Mouse (Mus musculus) B cell, adult 67 days (primary cell): ENCODE results near the gene Gpt2. TPM values are rescaled to one million over a fixed set of nuclear protein-coding genes. Genes with fewer than 3 reads are reported as not detected.

Experiments used
- total RNA-seq, 2 experiments: library from RNA; stranded (reverse); gene quantifications; 4 replicates each; pipeline ENCODE4 v1.2.4; 2023

The Gpt2 gene
- total RNA-seq = 1 to 10 TPM; 1.9 to 2.6 TPM

DNA sequence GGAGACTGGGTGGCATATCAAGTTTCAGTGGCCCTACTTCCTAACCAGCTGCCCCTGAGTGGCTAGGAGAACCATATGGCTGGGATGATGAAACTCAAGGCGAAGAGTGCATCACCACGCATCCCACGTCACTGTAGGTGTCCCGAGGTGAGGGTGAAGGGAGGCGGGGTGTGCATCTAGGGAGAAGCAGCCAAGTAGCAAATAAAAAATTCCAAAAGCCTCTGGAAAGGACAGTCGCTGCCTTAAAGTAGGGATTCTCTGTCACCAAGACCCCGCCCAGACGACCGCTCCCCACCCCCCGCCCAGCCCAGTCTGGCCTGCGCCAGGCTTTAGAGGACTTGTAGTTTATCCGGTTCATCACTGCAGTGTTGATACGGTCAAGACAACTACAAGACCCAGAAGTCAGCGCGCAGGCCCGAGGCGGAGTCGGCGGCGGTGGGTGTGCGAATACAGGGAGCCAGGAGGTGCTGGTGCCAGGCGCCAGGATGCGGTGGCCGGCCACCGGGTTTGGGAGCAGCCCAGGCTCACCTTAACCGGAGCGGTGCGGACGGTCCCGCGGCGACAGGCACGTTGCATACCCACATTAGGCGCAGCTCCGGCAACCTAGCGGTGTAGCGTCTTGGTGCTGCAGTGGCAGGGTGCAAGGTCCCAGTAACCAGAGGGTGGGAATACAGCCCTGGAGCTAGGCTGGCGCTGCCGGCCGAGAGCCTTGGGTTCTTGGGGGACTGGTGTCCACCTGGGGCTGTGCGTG, at the start of gene Gpt2:
TSS of gene Gpt2 (plus strand) at position 452 of the 751 bp plus-strand sequence.

DNA sequence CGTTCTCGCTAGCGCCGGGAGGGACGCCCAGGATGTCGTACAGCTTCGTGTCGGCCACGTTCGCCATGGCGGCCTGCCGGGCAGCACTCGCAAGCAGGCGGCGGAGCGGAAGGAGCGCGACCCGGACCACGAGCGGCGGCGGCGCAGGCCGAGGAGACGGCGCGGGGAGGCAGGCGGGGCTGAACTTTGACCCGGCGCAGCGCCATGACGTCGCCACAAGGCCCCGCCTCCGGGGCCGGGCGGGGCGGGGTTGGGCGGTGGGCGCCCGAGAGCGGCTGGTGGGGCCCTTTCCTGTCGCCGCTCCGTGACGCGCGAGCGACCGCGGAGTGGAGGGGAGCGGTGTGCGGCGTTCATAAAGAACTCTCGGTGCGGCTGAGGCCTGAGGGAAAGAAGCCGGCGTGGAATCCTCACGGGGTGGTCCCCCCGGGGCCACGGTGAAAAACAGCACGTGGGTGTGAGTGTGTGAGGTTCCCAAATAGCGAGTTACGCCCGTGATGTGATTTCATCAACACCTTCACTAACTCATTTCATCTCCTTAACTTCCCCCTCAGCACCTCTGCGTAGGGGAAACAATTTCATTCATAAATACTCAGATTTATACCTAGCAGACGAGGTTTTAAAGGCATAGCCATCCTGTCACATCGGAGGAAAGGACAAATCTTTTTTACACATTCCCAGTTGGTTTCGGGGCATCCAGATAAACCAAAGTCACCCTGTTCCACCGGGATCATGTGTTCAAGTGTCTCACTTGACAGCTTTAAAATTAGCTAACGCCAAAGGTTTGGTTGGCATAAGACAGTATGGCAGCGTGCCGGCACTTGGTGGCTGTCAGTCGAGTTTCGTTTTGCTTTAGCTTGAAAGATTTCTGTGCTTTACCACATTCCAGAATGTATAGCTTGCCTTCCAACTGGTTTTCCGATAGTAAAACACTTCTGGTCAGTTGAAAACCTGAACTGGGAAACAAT, 63.1 kb downstream of the Gpt2 start, which contains the start of gene Dnaja2:
TSS of gene Dnaja2 (minus strand) at position 164 of the 965 bp plus-strand sequence.

Other genes with a start within 250 kb of the Gpt2 start
- 10 to 100 TPM; 33.5 to 34.6 TPM for gene Orc6, start 192.9 kb upstream of the Gpt2 start, total RNA-seq
- gene Vps35, start 192.8 kb upstream of the Gpt2 start, total RNA-seq = 10 to 100 TPM; 76.9 to 79.2 TPM
- gene Mylk3, start 106.2 kb upstream of the Gpt2 start, total RNA-seq = not detected
- 10 to 100 TPM; 14.3 to 22.3 TPM for gene 4921524J17Rik, start 59.7 kb upstream of the Gpt2 start, total RNA-seq
- gene Dnaja2, start 62.8 kb downstream of the Gpt2 start, total RNA-seq = 100 to 1,000 TPM; 149 to 152 TPM
- gene Neto2, start 208.3 kb downstream of the Gpt2 start, total RNA-seq = under 1 TPM; 0.32 to 0.33 TPM